Mouse (Mus musculus) cerebellum, adult 8-10 months (tissue): ENCODE results near the gene Gtpbp1.
"Not testable (repeated sequence)": the region's sequence is repeated elsewhere in the genome, so short reads cannot be mapped to it uniquely, and the experiment has no call there.

Source experiments
- DNase-seq: peaks from one replicate; pipeline ENCODE4 v3.0.0; 2022

Gtpbp1 gene

GRCm38 (mm10) chr15:79690426-79691022 lies at the start of gene Gtpbp1:
Gene Gtpbp1, plus strand, starts transcription at chr15:79690845.
- DNase-seq = peak; percentile 98

GRCm38 (mm10) chr15:79641135-79641817 lies 49.4 kb upstream of the Gtpbp1 start:
- no peak for DNase-seq

GRCm38 (mm10) chr15:79645483-79645882 lies 45.2 kb upstream of the Gtpbp1 start:
- no peak for DNase-seq

- DNase-seq = no peak
Measured at GRCm38 (mm10) chr15:79648130-79648529, 42.5 kb upstream of the Gtpbp1 start.

GRCm38 (mm10) chr15:79650569-79650968 lies 40.1 kb upstream of the Gtpbp1 start:
- DNase-seq = no peak

- no peak for DNase-seq
Measured at GRCm38 (mm10) chr15:79651481-79651880, 39.2 kb upstream of the Gtpbp1 start.

- DNase-seq = no peak
Measured at GRCm38 (mm10) chr15:79656451-79656850, 34.2 kb upstream of the Gtpbp1 start.

- peak; percentile 90 for DNase-seq
Measured at GRCm38 (mm10) chr15:79657837-79658530, 32.7 kb upstream of the Gtpbp1 start.

- peak; percentile 97 for DNase-seq
Measured at GRCm38 (mm10) chr15:79658531-79659375, 31.9 kb upstream of the Gtpbp1 start, which contains the start of the genes Fam227a and Cby1. Gene Fam227a, minus strand, starts transcription at chr15:79658956. Gene Cby1, plus strand, starts transcription at chr15:79659199.

GRCm38 (mm10) chr15:79661852-79662251 lies 28.8 kb upstream of the Gtpbp1 start:
- DNase-seq = no peak

GRCm38 (mm10) chr15:79664666-79665065 lies 26.0 kb upstream of the Gtpbp1 start:
- no peak for DNase-seq

GRCm38 (mm10) chr15:79669195-79669594 lies 21.4 kb upstream of the Gtpbp1 start:
- DNase-seq = no peak

- peak; percentile 84 for DNase-seq
Measured at GRCm38 (mm10) chr15:79670249-79670971, 20.2 kb upstream of the Gtpbp1 start, which contains the start of gene Tomm22. Gene Tomm22, plus strand, starts transcription at chr15:79670861.

GRCm38 (mm10) chr15:79670972-79671299 lies 19.7 kb upstream of the Gtpbp1 start:
- no peak for DNase-seq

- not testable (repeated sequence) for DNase-seq
Measured at GRCm38 (mm10) chr15:79671828-79672348, 18.8 kb upstream of the Gtpbp1 start.

- no peak for DNase-seq
Measured at GRCm38 (mm10) chr15:79677936-79678335, 12.7 kb upstream of the Gtpbp1 start.

- DNase-seq = no peak
Measured at GRCm38 (mm10) chr15:79681973-79682372, 8.7 kb upstream of the Gtpbp1 start.

GRCm38 (mm10) chr15:79683146-79683545 lies 7.5 kb upstream of the Gtpbp1 start:
- no peak for DNase-seq

GRCm38 (mm10) chr15:79683707-79684465 lies 6.8 kb upstream of the Gtpbp1 start:
- DNase-seq = no peak

GRCm38 (mm10) chr15:79684616-79685015 lies 6.0 kb upstream of the Gtpbp1 start:
- DNase-seq = peak; percentile 53

GRCm38 (mm10) chr15:79685141-79685641 lies 5.5 kb upstream of the Gtpbp1 start:
- DNase-seq = no peak
